Comparison of ENCODE assay signal across 18 mouse cellular contexts in genomic region chr11:56280216-56280615, GRCm38 (mm10).
DNase-seq lines count a peak whose midpoint lies in the region.
"Had no signal": no experiment of that assay in that cellular context is flagged by ENCODE, and none has a peak within 500 bp of the region (broad histone marks: within the 10 kb centered on the region; RNA-seq: fewer than 3 reads in every experiment).

No protein-coding gene starts in this region.

- DNase-seq in adrenal gland, postnatal 10 days, result peak; percentile 13
- DNase-seq in adrenal gland, adult 8-10 months, result no peak
- DNase-seq in layer of hippocampus, adult 18-20 months (ENCODE audit: low spot score in 2 of 2), result peak; percentile 8 to 30
- no peak for DNase-seq in layer of hippocampus, postnatal 14 days (ENCODE audit: low spot score in 2 of 2)
- DNase-seq in lung, postnatal 36 days, result peak; percentile 21
- DNase-seq in lung, adult 18-20 months, result no peak
- peak; percentile 66 for DNase-seq in brain, adult 2 months (ENCODE audit: low read depth, low spot score)
- no peak for DNase-seq in left cerebral cortex, adult 18-20 months (ENCODE audit: low spot score in 2 of 2)
- DNase-seq: cerebellum, adult 11-12 months; cerebellum, postnatal 10 days; gastrocnemius, postnatal 10 days; kidney, adult 8-10 months; kidney, postnatal 4 days; layer of hippocampus, postnatal 36 days; liver, embryonic 13.5 days; lung, embryonic 14.5 days; thymus, adult 2 months; thymus, postnatal 4 days had no signal

Comparison
In these comparisons a context has a peak if more than half of its experiments do, and no peak if none do; other contexts are left out.
1. DNase-seq: peak in adrenal gland, postnatal 10 days (single experiment), layer of hippocampus, adult 18-20 months (2 of 2), lung, postnatal 36 days (single experiment) and brain, adult 2 months (single experiment); none in adrenal gland, adult 8-10 months (single experiment), layer of hippocampus, postnatal 14 days (0 of 2), lung, adult 18-20 months (0 of 2) and left cerebral cortex, adult 18-20 months (0 of 2).